Mouse (Mus musculus): Measurements from ENCODE around the gene Fads6.

Fads6 gene

GRCm38 (mm10) chr11:115250405-115251090 lies 46.9 kb downstream of the Fads6 start:
- no peak for DNase-seq (ENCODE audit: low spot score)

- no peak for DNase-seq (ENCODE audit: low spot score)
These were observed 47.6 kb downstream of the Fads6 start for GRCm38 (mm10) chr11:115249721-115250404.

- no peak for DNase-seq (ENCODE audit: low spot score)
These were observed 49.5 kb downstream of the Fads6 start for GRCm38 (mm10) chr11:115247945-115248344.

- DNase-seq (ENCODE audit: low spot score), result no peak
These were observed 50.2 kb downstream of the Fads6 start for GRCm38 (mm10) chr11:115247240-115247639.

- no peak for DNase-seq (ENCODE audit: low spot score)
These were observed 51.1 kb downstream of the Fads6 start for GRCm38 (mm10) chr11:115246386-115246785.

- no peak for DNase-seq (ENCODE audit: low spot score)
These were observed 52.6 kb downstream of the Fads6 start for GRCm38 (mm10) chr11:115244840-115245239.

GRCm38 (mm10) chr11:115243783-115244182 lies 53.7 kb downstream of the Fads6 start:
- no peak for DNase-seq (ENCODE audit: low spot score)

GRCm38 (mm10) chr11:115242746-115243145 lies 54.7 kb downstream of the Fads6 start:
- DNase-seq (ENCODE audit: low spot score), result no peak

GRCm38 (mm10) chr11:115241402-115241801 lies 56.1 kb downstream of the Fads6 start:
- no peak for DNase-seq (ENCODE audit: low spot score)

GRCm38 (mm10) chr11:115236570-115236969 lies 60.9 kb downstream of the Fads6 start:
- DNase-seq (ENCODE audit: low spot score), result no peak

- DNase-seq (ENCODE audit: low spot score), result no peak
These were observed 63.0 kb downstream of the Fads6 start for GRCm38 (mm10) chr11:115234320-115235044.

GRCm38 (mm10) chr11:115233526-115234290 lies 63.8 kb downstream of the Fads6 start:
- no peak for DNase-seq (ENCODE audit: low spot score)

- DNase-seq (ENCODE audit: low spot score), result no peak
These were observed 64.6 kb downstream of the Fads6 start for GRCm38 (mm10) chr11:115232889-115233288.

- no peak for DNase-seq (ENCODE audit: low spot score)
These were observed 65.5 kb downstream of the Fads6 start for GRCm38 (mm10) chr11:115231924-115232323.

GRCm38 (mm10) chr11:115231168-115231915 lies 66.1 kb downstream of the Fads6 start:
- no peak for DNase-seq (ENCODE audit: low spot score)

Measured in layer of hippocampus, adult 9-10 months (tissue).